Mouse (Mus musculus): Measurements from ENCODE around the gene 2610507B11Rik.

GRCm38 (mm10) chr11:78247727-78248140 lies 13.8 kb upstream of the 2610507B11Rik start:
- TF ChIP-seq CTCF (IDR thresholded peaks at IDR 0.05) (no peak), EP300 (IDR thresholded peaks at IDR 0.05) (no peak)
